Mouse (Mus musculus): Measurements from ENCODE around the gene Socs2. TPM values are rescaled to one million over a fixed set of nuclear protein-coding genes. Genes with fewer than 3 reads are reported as not detected.

The Socs2 gene
- polyA plus RNA-seq, 1 experiment from 2014 or later = 76.9 TPM

GRCm38 (mm10) chr10:95417496-95418236 is 686 bp upstream of the Socs2 start:
- Histone ChIP-seq H3K9ac (peak overlapping the region; percentile 86; the same call in 1 of the 2 replicates), H3K27ac (peak overlapping the region; percentile 82), H3K9me3 (no peaks in the 10 kb centered on the region), H3K36me3 (no peaks in the 10 kb centered on the region), H3K4me3 (replicated peaks) (peak overlapping the region; percentile 87), H3K4me2 (replicated peaks) (peak overlapping the region; percentile 96), H3K27me3 (replicated peaks) (no peaks in the 10 kb centered on the region), H3K4me1 (replicated peaks) (peaks cover 17% of the 10 kb centered on the region; the same call in 1 of the 2 replicates)
- WGBS = under 1% methylated on average over 25 of the region's 25 CpGs
- peak; percentile 11 for ATAC-seq

- Histone ChIP-seq H3K4me2 (replicated peaks) (peak overlapping the region; percentile 96), H3K9ac (peak overlapping the region; percentile 86), H3K36me3 (no peaks in the 10 kb centered on the region), H3K4me3 (replicated peaks) (peak overlapping the region; percentile 87), H3K9me3 (no peaks in the 10 kb centered on the region), H3K27me3 (replicated peaks) (no peaks in the 10 kb centered on the region), H3K4me1 (replicated peaks) (peaks cover 17% of the 10 kb centered on the region; the same call in 1 of the 2 replicates), H3K27ac (peak overlapping the region; percentile 93)
- ATAC-seq = peak; percentile 48
- WGBS = under 1% methylated on average over 29 of the region's 34 CpGs
These were observed 657 bp downstream of the Socs2 start for GRCm38 (mm10) chr10:95416361-95416684.

DNA sequence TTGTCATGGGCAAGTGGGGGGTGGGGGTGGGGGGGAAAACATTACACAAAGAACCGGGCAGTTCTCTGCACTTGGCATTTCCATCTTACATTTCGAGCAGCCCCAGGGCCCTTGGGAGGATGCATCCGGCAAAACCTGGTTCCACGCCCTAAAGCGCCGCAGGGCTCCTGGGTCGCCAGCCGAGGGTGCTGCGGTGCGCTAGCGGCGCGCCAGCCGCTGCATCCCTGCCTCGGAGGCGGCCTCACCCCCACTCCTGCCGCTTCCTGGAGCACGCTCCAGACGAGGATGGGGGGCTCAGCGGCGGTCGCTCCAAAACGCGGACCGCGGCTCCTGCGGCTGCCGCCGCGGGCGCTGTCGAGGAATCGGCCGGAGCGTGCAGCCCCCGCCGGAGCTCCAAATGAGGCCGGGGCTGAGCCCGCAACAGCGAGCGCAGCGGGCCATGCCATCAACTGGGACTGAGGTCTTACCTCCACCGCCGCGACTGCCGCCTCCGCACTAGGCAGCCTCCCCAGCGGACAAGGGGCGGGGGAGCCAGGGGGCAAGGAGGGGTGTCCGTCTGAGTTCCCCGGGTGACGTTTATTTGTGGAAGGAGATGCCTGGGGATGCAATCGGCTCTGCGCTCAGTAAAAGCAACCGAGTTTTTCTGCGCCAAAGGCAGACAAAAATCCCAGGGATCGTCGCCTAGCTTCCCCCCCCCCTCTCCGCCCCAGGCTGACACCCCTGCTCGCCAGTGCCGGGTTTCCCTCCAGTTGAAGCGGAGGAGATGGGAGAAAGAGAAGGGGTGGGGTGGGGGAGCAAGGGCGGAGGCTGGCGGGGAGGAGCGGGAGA is 1.2 kb downstream of the Socs2 start:
- H3K27me3 ChIP-seq (replicated peaks) = no peaks in the 10 kb centered on the region
- peak overlapping the region; percentile 93 for H3K27ac ChIP-seq
- peak; percentile 11 for ATAC-seq
- H3K4me1 ChIP-seq (replicated peaks) = peaks cover 17% of the 10 kb centered on the region; the same call in 1 of the 2 replicates
- peak overlapping the region; percentile 87 for H3K4me3 ChIP-seq (replicated peaks)
- H3K9ac ChIP-seq = peak overlapping the region; percentile 86
- peak overlapping the region; percentile 96 for H3K4me2 ChIP-seq (replicated peaks)
- under 1% methylated on average over 62 of the region's 65 CpGs for WGBS
- no peaks in the 10 kb centered on the region for H3K36me3 ChIP-seq
- H3K9me3 ChIP-seq = no peaks in the 10 kb centered on the region

GRCm38 (mm10) chr10:95415159-95415532 is 1.8 kb downstream of the Socs2 start:
- Histone ChIP-seq H3K36me3 (no peaks in the 10 kb centered on the region), H3K4me2 (replicated peaks) (peak overlapping the region; percentile 96), H3K27ac (peak overlapping the region; percentile 93; the same call in 1 of the 2 replicates), H3K4me1 (replicated peaks) (peaks cover 17% of the 10 kb centered on the region; the same call in 1 of the 2 replicates), H3K9me3 (no peaks in the 10 kb centered on the region), H3K4me3 (replicated peaks) (peak overlapping the region; percentile 87), H3K9ac (peak overlapping the region; percentile 86), H3K27me3 (replicated peaks) (no peaks in the 10 kb centered on the region)
- WGBS = 0% methylated on average over 15 of the region's 15 CpGs
- ATAC-seq = no peak

DNA sequence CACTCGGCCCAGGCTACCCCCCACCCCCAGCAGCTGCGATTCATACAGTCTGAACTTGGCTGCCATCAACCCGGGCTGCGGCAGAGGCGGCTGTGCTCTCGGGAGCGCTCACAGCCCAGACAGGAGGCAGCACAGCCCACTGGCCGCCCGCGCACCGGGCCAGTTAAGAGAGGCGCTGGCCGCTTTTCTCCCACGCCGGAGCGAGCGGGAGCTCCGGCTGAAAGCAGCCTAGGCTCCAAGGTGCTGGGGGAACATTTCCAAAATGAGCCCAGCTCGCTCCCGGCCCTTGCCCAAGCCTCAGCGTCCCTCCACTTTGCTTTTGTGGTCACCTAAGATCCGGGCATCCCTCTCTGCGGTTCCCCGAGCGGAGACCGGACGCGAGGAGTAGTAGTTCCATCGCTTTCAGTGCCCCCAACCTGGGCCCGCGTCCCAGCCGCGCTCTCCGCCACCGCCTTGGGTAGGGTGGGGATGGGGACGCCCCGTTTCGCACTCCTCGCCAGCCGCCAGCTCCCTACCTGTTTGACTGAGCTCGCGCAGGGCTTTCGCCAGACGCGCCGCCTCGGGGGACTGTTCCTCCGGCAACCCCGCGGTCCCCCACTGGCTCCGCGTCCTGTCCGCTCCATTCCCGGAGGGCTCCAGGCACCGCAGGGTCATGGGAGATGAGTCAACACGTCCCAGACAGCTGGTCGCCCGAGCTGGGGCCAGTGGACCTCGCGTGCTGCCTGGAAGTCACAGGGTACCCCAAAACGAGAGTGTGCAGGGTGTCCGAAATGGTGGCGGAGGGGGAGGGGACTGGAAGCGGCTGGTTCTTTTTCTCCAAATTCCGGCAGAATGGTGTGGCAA is 2.4 kb downstream of the Socs2 start:
- WGBS = under 1% methylated on average over 65 of the region's 65 CpGs
- peak overlapping the region; percentile 96 for H3K4me2 ChIP-seq (replicated peaks)
- H3K27ac ChIP-seq = peak overlapping the region; percentile 93
- H3K4me3 ChIP-seq (replicated peaks) = peak overlapping the region; percentile 87
- no peaks in the 10 kb centered on the region for H3K27me3 ChIP-seq (replicated peaks)
- H3K36me3 ChIP-seq = no peaks in the 10 kb centered on the region
- peaks cover 17% of the 10 kb centered on the region; the same call in 1 of the 2 replicates for H3K4me1 ChIP-seq (replicated peaks)
- no peaks in the 10 kb centered on the region for H3K9me3 ChIP-seq
- peak overlapping the region; percentile 86 for H3K9ac ChIP-seq
- no peak for ATAC-seq

GRCm38 (mm10) chr10:95411139-95411538 is 5.8 kb downstream of the Socs2 start:
- 70% methylated on average over 9 of the region's 9 CpGs for WGBS
- Histone ChIP-seq H3K4me2 (replicated peaks) (peak overlapping the region; percentile 42), H3K27ac (peak overlapping the region; percentile 86), H3K4me1 (replicated peaks) (peaks cover 16% of the 10 kb centered on the region; the same call in 1 of the 2 replicates), H3K4me3 (replicated peaks) (no peak overlapping the region), H3K36me3 (no peaks in the 10 kb centered on the region), H3K9me3 (no peaks in the 10 kb centered on the region), H3K9ac (no peak overlapping the region), H3K27me3 (replicated peaks) (no peaks in the 10 kb centered on the region)
- peak; percentile 75 for ATAC-seq

- H3K9ac ChIP-seq = no peak overlapping the region
- H3K4me3 ChIP-seq (replicated peaks) = 0 out of 2 replicates have a peak overlapping the region, but pooled peaks have one; percentile 9
- peak overlapping the region; percentile 86 for H3K27ac ChIP-seq
- ATAC-seq = peak; percentile 82
- H3K4me1 ChIP-seq (replicated peaks) = peaks cover 16% of the 10 kb centered on the region; the same call in 1 of the 2 replicates
- H3K4me2 ChIP-seq (replicated peaks) = peak overlapping the region; percentile 42
- no peaks in the 10 kb centered on the region for H3K27me3 ChIP-seq (replicated peaks)
- no peaks in the 10 kb centered on the region for H3K9me3 ChIP-seq
- 63% methylated on average over 7 of the region's 7 CpGs for WGBS
- H3K36me3 ChIP-seq = no peaks in the 10 kb centered on the region
These were observed 6.3 kb downstream of the Socs2 start for GRCm38 (mm10) chr10:95410709-95411108.

DNA sequence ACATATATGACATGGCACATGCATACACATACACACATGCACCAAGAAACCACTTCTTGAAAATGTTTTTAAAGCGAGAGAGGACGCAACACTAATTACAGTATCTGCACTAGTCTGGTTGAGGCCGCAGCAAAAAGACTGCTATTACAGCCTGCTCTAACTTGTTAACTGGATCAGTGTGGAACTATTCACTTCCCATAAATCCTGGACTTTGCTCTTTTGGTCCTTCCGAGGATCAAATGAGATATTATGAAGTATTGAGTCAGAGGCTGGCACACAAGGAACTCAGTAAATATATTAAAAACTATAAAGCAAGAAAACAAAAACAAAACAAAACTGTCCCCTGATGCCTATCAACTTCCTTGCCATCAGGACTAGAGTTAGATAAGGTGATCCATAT is 6.8 kb downstream of the Socs2 start:
- peak overlapping the region; percentile 42 for H3K4me2 ChIP-seq (replicated peaks)
- peak; percentile 52 for ATAC-seq
- H3K27ac ChIP-seq = peak overlapping the region; percentile 86

GRCm38 (mm10) chr10:95409149-95409548 is 7.8 kb downstream of the Socs2 start:
- ATAC-seq = no peak
- H3K27me3 ChIP-seq (replicated peaks) = no peaks in the 10 kb centered on the region; the same call in 1 of the 2 replicates
- 0 out of 2 replicates have a peak, but pooled peaks cover 7% of the 10 kb centered on the region for H3K4me1 ChIP-seq (replicated peaks)
- H3K9ac ChIP-seq = no peak overlapping the region
- H3K27ac ChIP-seq = no peak overlapping the region
- no peaks in the 10 kb centered on the region for H3K36me3 ChIP-seq
- H3K4me3 ChIP-seq (replicated peaks) = no peak overlapping the region
- 81% methylated on average over 7 of the region's 7 CpGs for WGBS
- no peaks in the 10 kb centered on the region for H3K9me3 ChIP-seq
- no peak overlapping the region for H3K4me2 ChIP-seq (replicated peaks)

More for the DNA sequence above, 6.8 kb downstream of the Socs2 start:
- 70% methylated on average over 4 of the region's 4 CpGs for WGBS
- Histone ChIP-seq H3K36me3 (no peaks in the 10 kb centered on the region), H3K27me3 (replicated peaks) (no peaks in the 10 kb centered on the region), H3K4me3 (replicated peaks) (no peak overlapping the region), H3K9ac (no peak overlapping the region), H3K4me1 (replicated peaks) (peaks cover 15% of the 10 kb centered on the region; the same call in 1 of the 2 replicates), H3K9me3 (no peaks in the 10 kb centered on the region)

DNA sequence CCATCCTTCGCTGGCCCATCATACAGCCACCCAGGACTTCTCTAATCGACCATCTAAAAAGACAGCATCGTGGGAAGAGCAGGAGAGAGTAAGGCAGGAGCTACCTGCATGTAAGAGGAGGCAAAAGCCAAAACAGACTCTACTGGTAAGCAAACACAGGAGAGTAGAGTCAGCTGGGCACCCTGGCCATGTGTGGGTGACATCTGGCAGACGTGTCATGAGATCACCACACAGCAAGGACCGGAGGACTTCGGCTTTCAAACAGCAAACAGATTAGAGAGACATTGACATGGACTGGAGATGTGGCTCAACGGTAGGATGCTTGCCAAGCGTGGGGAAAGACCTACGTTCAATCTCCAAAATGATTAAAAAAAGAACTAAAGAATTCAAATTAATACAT is 8.5 kb downstream of the Socs2 start:
- Histone ChIP-seq H3K27ac (no peak overlapping the region), H3K4me1 (replicated peaks) (0 out of 2 replicates have a peak, but pooled peaks cover 6% of the 10 kb centered on the region), H3K9ac (no peak overlapping the region), H3K9me3 (no peaks in the 10 kb centered on the region), H3K36me3 (no peaks in the 10 kb centered on the region), H3K4me3 (replicated peaks) (no peak overlapping the region), H3K27me3 (replicated peaks) (no peaks in the 10 kb centered on the region; the same call in 1 of the 2 replicates), H3K4me2 (replicated peaks) (no peak overlapping the region)
- 79% methylated on average over 9 of the region's 9 CpGs for WGBS
- no peak for ATAC-seq

- Histone ChIP-seq H3K36me3 (no peaks in the 10 kb centered on the region), H3K4me1 (replicated peaks) (0 out of 2 replicates have a peak, but pooled peaks cover 6% of the 10 kb centered on the region), H3K4me2 (replicated peaks) (no peak overlapping the region), H3K4me3 (replicated peaks) (no peak overlapping the region), H3K9ac (no peak overlapping the region), H3K27me3 (replicated peaks) (no peaks in the 10 kb centered on the region; the same call in 1 of the 2 replicates), H3K27ac (no peak overlapping the region), H3K9me3 (no peaks in the 10 kb centered on the region)
- ATAC-seq = no peak
- WGBS = 43% methylated on average over 12 of the region's 12 CpGs
These were observed 9.3 kb downstream of the Socs2 start for GRCm38 (mm10) chr10:95407541-95408160.
